Mouse (Mus musculus): Measurements from ENCODE around the gene Pepd.

DNA sequence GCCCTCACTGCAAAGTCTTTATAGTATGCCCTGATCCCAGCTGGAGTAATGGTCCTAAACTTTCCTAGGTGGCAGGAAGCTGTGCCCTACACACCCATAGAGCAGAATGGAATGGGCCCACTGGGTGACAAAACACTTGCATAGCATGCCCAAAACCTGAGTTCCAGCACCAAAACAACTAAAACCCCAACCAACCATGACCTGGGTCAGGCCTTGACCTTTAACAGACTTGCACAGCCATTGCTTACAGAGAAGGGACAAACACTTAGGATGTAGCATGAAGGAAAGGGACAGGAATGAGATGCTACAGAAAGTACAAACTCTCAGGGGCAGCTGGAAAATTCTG lies 130.0 kb downstream of the Pepd start:
- TF ChIP-seq CTCF (IDR thresholded peaks at IDR 0.05; ENCODE audit: extremely low read depth, insufficient read depth, low read length) (no peak), POLR2A (IDR thresholded peaks at IDR 0.05; ENCODE audit: extremely low read depth, insufficient read depth, low read length) (no peak)

Data from cortical plate, adult 2 months (tissue).